Mouse (Mus musculus) lung, embryonic 16.5 days (tissue): ENCODE results near the gene Pdpn. TPM values are rescaled to one million over a fixed set of nuclear protein-coding genes. Genes with fewer than 3 reads are reported as not detected.
"Not testable (repeated sequence)": the region's sequence is repeated elsewhere in the genome, so short reads cannot be mapped to it uniquely, and the experiment has no call there.

Experiments
- ATAC-seq: fragments of 200-750 bp; cut with Nextera tagmentation; 2 replicates; pipeline ENCODE4 v1.8.0; 2017; ENCODE audit warnings: low read depth, mild to moderate bottlenecking, moderate library complexity
- H3K27ac ChIP-seq: fragments of 300-500 bp; sonication (generic); 2 replicates; pipeline ENCODE4 v1.5.1; 2014; ENCODE audit warnings: mild to moderate bottlenecking, control low read depth, low read length
- H3K27me3 ChIP-seq: fragments of 300-500 bp; sonication (generic); 2 replicates; pipeline ENCODE4 v1.6.1; 2014; ENCODE audit warnings: low read depth, low read length, mixed read lengths; ENCODE audit not compliant: control insufficient read depth, insufficient read depth
- H3K36me3 ChIP-seq: fragments of 300-500 bp; sonication (generic); 2 replicates; pipeline ENCODE4 v1.6.1; 2014; ENCODE audit warnings: low read length; ENCODE audit not compliant: control insufficient read depth, insufficient read depth
- H3K4me1 ChIP-seq: fragments of 300-500 bp; sonication (generic); replicated peaks from 2 replicates; pipeline ENCODE4 v1.6.1; 2014; ENCODE audit warnings: low read length, mixed read lengths; ENCODE audit not compliant: control insufficient read depth, insufficient read depth
- H3K4me2 ChIP-seq: fragments of 300-500 bp; sonication (generic); 2 replicates; pipeline ENCODE4 v1.6.1; 2014; ENCODE audit warnings: low read depth, low read length, control low read depth
- H3K4me3 ChIP-seq: fragments of 300-500 bp; sonication (generic); 2 replicates; pipeline ENCODE4 v1.5.1; 2014; ENCODE audit warnings: mild to moderate bottlenecking, low read length, control low read depth
- H3K9ac ChIP-seq: fragments of 300-500 bp; sonication (generic); 2 replicates; pipeline ENCODE4 v1.6.1; 2014; ENCODE audit warnings: low read length, control low read depth
- H3K9me3 ChIP-seq: fragments of 300-500 bp; sonication (generic); 2 replicates; pipeline ENCODE4 v1.6.1; 2016; ENCODE audit warnings: low read length; ENCODE audit not compliant: control insufficient read depth
- WGBS: fragments of 180-500 bp; shearing (Covaris S2); extraction: QIAGEN DNeasy Blood & Tissue Kit; methylation state at CpG from one replicate; pipeline ENCODE4 v1.1.7; 2014; 5-methylcytosine and 5-hydroxymethylcytosine counted together
- polyA plus RNA-seq: library from polyadenylated mRNA; unstranded; fragments of >200 nt; fragmentation: Nextera tagmentation; extraction: Ambion mirVana; gene quantifications from 2 replicates; pipeline ENCODE4 v1.2.1, GENCODE M21; 2015

Pdpn gene
- 58.2 and 67.6 TPM in 2 replicates for polyA plus RNA-seq

GRCm38 (mm10) chr4:143299325-143300070 lies at the start of gene Pdpn:
TSS of gene Pdpn (minus strand) at chr4:143299564.
- Histone ChIP-seq H3K4me3 (peak within 1 kb of the TSS; percentile 47), H3K9me3 (no peaks in the 10 kb centered on the region), H3K27me3 (no peaks in the 10 kb centered on the region; the same call in 1 of the 2 replicates), H3K4me1 (peaks cover 19% of the 10 kb centered on the region), H3K36me3 (no peaks in the 10 kb centered on the region), H3K9ac (peak within 1 kb of the TSS; percentile 57), H3K4me2 (peak within 1 kb of the TSS; percentile 60), H3K27ac (no peak within 1 kb of the TSS)
- WGBS, result 2% methylated on average over 31 of the region's 31 CpGs
- peak; percentile 53 for ATAC-seq

DNA sequence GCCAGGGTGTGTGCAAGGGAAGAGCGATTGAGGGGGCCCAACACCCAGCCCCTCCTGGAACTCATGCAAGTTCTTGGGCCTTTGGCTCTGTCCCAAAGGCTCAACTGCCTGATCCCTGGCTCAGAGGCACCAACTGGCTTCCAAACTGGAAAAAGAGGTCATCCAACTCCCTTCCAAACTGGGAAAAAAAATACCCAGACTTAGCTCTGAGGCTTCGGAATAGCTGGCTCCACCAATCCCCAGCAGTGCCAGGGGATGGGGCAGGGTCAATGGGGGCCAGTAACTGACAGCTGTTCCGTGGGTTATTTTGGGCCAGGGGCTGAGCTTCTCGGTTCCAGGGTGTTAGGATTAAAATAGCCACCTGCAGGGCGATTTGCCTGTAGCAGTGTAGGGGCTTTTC lies 49.3 kb upstream of the Pdpn start:
- H3K27me3 ChIP-seq, result peaks cover 37% of the 10 kb centered on the region
- no peak overlapping the region for H3K4me3 ChIP-seq
- no peak overlapping the region for H3K9ac ChIP-seq
- H3K27ac ChIP-seq, result no peak overlapping the region
- 21% methylated on average over 5 of the region's 5 CpGs for WGBS
- peaks cover 5% of the 10 kb centered on the region for H3K4me1 ChIP-seq
- no peaks in the 10 kb centered on the region for H3K36me3 ChIP-seq
- no peaks in the 10 kb centered on the region for H3K9me3 ChIP-seq
- ATAC-seq, result no peak
- no peak overlapping the region for H3K4me2 ChIP-seq

DNA sequence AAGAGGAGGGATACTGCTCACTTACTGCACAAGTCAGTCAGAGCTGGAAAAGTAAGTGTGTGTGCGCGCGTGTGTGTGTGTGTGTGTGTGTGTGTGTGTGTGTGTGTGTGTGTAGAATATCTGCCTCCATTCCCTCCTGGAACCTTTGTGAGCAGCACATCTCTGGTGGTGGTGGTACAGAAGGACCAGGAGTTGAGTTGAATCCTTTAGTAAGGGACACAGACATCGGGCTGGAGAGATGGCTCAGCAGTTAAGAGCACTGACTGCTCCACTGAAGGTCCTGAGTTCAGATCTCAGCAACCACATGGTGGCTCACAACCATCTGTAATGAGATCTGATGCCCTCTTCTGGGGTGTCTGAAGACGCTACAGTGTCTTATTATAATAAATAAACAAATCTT lies 46.1 kb upstream of the Pdpn start:
- H3K4me3 ChIP-seq, H3K36me3 ChIP-seq, H3K4me2 ChIP-seq, ATAC-seq, H3K4me1 ChIP-seq, H3K9me3 ChIP-seq, H3K27ac ChIP-seq, H3K9ac ChIP-seq: not testable (repeated sequence)
- H3K27me3 ChIP-seq, result peaks cover 21% of the 10 kb centered on the region
- 77% methylated on average over 5 of the region's 5 CpGs for WGBS

GRCm38 (mm10) chr4:143341470-143341869 lies 42.1 kb upstream of the Pdpn start:
- Histone ChIP-seq H3K4me3 (no peak overlapping the region), H3K4me2 (no peak overlapping the region), H3K4me1 (no peaks in the 10 kb centered on the region), H3K9ac (no peak overlapping the region), H3K36me3 (no peaks in the 10 kb centered on the region), H3K27me3 (no peaks in the 10 kb centered on the region), H3K27ac (no peak overlapping the region), H3K9me3 (no peaks in the 10 kb centered on the region)
- WGBS, result 78% methylated on average over 7 of the region's 7 CpGs
- no peak for ATAC-seq

DNA sequence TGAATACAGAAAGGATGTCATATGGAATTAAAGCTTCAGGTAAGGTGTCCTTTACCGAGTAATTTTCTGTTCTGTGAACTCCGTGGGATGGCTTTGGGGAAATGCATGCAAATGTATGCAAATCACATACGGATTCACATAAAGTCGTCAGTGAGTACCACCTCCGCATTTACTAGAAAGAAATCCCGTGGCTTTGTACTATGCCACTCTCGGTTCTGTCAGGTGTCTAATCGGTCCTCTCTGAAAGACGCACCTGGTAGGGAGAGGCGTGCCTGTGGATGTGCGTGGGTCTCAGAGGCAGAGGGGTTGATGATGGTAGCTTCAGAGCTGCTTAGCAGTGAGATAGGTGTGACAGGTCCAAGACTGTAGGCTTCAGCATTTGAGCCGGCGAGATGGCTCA lies 40.4 kb upstream of the Pdpn start:
- H3K9me3 ChIP-seq, result no peaks in the 10 kb centered on the region
- WGBS, result 86% methylated on average over 13 of the region's 13 CpGs

DNA sequence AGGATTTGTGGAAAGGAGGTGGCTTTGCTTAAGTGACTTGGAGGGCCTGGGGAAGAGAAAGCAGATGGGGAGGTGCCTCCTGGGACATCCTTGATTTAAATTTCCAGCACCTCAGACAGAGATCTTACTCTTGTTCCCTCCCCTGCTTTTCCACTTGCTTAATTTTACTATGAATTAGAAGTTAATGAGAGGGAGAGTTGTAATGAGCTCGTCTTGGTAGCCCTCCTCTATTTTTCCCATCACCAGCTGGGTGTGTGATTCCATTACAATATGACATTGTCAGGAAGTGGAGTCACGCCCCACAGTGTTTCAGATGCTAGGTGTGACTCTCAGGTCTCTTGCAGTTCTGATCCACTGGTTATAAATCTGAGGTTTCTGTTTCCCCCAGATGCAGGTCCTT lies 36.7 kb upstream of the Pdpn start:
- no peak overlapping the region for H3K9ac ChIP-seq
- 61% methylated on average over 2 of the region's 2 CpGs for WGBS
- no peak overlapping the region for H3K4me2 ChIP-seq
- no peaks in the 10 kb centered on the region for H3K27me3 ChIP-seq
- H3K4me1 ChIP-seq, result no peaks in the 10 kb centered on the region
- H3K36me3 ChIP-seq, result no peaks in the 10 kb centered on the region
- ATAC-seq, result no peak
- no peak overlapping the region for H3K4me3 ChIP-seq
- no peaks in the 10 kb centered on the region for H3K9me3 ChIP-seq
- no peak overlapping the region for H3K27ac ChIP-seq

More for the DNA sequence above, 40.4 kb upstream of the Pdpn start:
- Histone ChIP-seq H3K4me2 (no peak overlapping the region), H3K36me3 (no peaks in the 10 kb centered on the region), H3K4me1 (no peaks in the 10 kb centered on the region), H3K9ac (no peak overlapping the region), H3K27ac (no peak overlapping the region), H3K4me3 (no peak overlapping the region), H3K27me3 (no peaks in the 10 kb centered on the region)
- ATAC-seq, result no peak

DNA sequence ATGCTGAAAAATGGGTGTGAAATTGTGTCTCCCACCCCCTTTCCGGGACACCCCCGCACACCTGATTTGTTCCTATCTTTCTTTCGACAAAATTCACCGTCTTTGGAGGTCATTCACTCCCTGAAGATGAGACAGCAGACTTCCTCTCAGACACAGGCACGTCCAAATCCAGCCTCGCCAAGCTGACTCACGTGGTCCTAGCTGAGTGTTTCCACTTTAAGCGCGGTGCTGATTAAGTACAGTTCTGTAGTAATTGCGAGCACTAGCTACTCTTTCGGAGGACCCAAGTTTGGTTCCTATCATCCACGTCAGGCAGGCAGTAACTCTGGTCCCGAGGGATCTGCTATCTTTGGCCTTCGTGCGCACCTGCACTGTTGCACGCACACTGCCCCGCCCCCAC lies 35.6 kb upstream of the Pdpn start:
- Histone ChIP-seq H3K9me3 (no peaks in the 10 kb centered on the region), H3K27ac (no peak overlapping the region), H3K4me1 (no peaks in the 10 kb centered on the region), H3K4me3 (no peak overlapping the region), H3K27me3 (no peaks in the 10 kb centered on the region), H3K4me2 (no peak overlapping the region), H3K9ac (no peak overlapping the region), H3K36me3 (no peaks in the 10 kb centered on the region)
- 79% methylated on average over 17 of the region's 17 CpGs for WGBS
- no peak for ATAC-seq

- Histone ChIP-seq H3K9me3 (no peaks in the 10 kb centered on the region), H3K27ac (no peak overlapping the region), H3K4me1 (no peaks in the 10 kb centered on the region), H3K4me2 (no peak overlapping the region), H3K36me3 (no peaks in the 10 kb centered on the region), H3K9ac (no peak overlapping the region), H3K27me3 (no peaks in the 10 kb centered on the region), H3K4me3 (no peak overlapping the region)
- ATAC-seq, result no peak
- WGBS, result 41% methylated on average over 5 of the region's 5 CpGs
These were observed 34.8 kb upstream of the Pdpn start for GRCm38 (mm10) chr4:143334145-143334544.

- Histone ChIP-seq H3K4me3 (no peak overlapping the region), H3K4me1 (no peaks in the 10 kb centered on the region), H3K36me3 (no peaks in the 10 kb centered on the region), H3K9me3 (no peaks in the 10 kb centered on the region), H3K27ac (no peak overlapping the region), H3K27me3 (no peaks in the 10 kb centered on the region), H3K9ac (no peak overlapping the region), H3K4me2 (no peak overlapping the region)
- no peak for ATAC-seq
- WGBS, result 66% methylated on average over 1 of the region's 1 CpGs
These were observed 32.4 kb upstream of the Pdpn start for GRCm38 (mm10) chr4:143331787-143332186.
